Mouse (Mus musculus) limb, embryonic 14.5 days (tissue): Measurements from ENCODE around the gene Prap1. TPM values are rescaled to one million over a fixed set of nuclear protein-coding genes. Genes with fewer than 3 reads are reported as not detected.
A peak's percentile ranks its signal among the peaks of the same experiment; 100 is the strongest.

Experiments
- ATAC-seq: fragments of 200-750 bp; cut with Nextera tagmentation; 2 replicates; pipeline ENCODE4 v1.8.0; 2017; ENCODE audit warnings: low read depth, moderate number of reproducible peaks, moderate TSS enrichment; ENCODE audit not compliant: low FRiP score
- DNase-seq: peaks from one replicate; pipeline ENCODE4 v3.0.0-alpha.2; 2015; ENCODE audit warnings: low spot score
- H3K27ac ChIP-seq: fragments of 300-500 bp; sonication (generic); replicated peaks from 2 replicates; pipeline ENCODE4 v1.5.1; 2014; ENCODE audit warnings: low read depth, mild to moderate bottlenecking, low read length, moderate library complexity, mixed read lengths
- H3K27me3 ChIP-seq: fragments of 300-500 bp; sonication (generic); 2 replicates; pipeline ENCODE4 v1.6.1; 2014; ENCODE audit warnings: low read length, mixed read lengths; ENCODE audit not compliant: control insufficient read depth, insufficient read depth
- H3K36me3 ChIP-seq: fragments of 300-500 bp; sonication (generic); 2 replicates; pipeline ENCODE4 v1.6.1; 2014; ENCODE audit warnings: mild to moderate bottlenecking, low read length, moderate library complexity, mixed read lengths; ENCODE audit not compliant: control insufficient read depth, insufficient read depth
- H3K4me1 ChIP-seq: fragments of 300-500 bp; sonication (generic); 2 replicates; pipeline ENCODE4 v1.6.1; 2014; ENCODE audit warnings: antibody characterized with exemption, low read length, mixed read lengths; ENCODE audit not compliant: control insufficient read depth, insufficient read depth
- H3K4me2 ChIP-seq: fragments of 300-500 bp; sonication (generic); replicated peaks from 2 replicates; pipeline ENCODE4 v1.6.1; 2014; ENCODE audit warnings: low read depth, mild to moderate bottlenecking, low read length, moderate library complexity; ENCODE audit not compliant: severe bottlenecking
- H3K4me3 ChIP-seq: fragments of 300-500 bp; sonication (generic); replicated peaks from 2 replicates; pipeline ENCODE4 v1.5.1; 2014; ENCODE audit warnings: low read length
- H3K9ac ChIP-seq: fragments of 300-500 bp; sonication (generic); 2 replicates; pipeline ENCODE4 v1.6.1; 2014; ENCODE audit warnings: mild to moderate bottlenecking, low read depth, low read length, moderate library complexity; ENCODE audit not compliant: severe bottlenecking
- H3K9me3 ChIP-seq: fragments of 300-500 bp; sonication (generic); 2 replicates; pipeline ENCODE4 v1.6.1; 2016; ENCODE audit warnings: low read length; ENCODE audit not compliant: control insufficient read depth
- POLR2A ChIP-seq: fragments of 200-500 bp; IDR thresholded peaks from 2 replicates; pipeline ENCODE4 v1.8.0; 2012; ENCODE audit warnings: inconsistent platforms, mild to moderate bottlenecking, moderate library complexity, borderline replicate concordance; ENCODE audit not compliant: insufficient read depth, insufficient read length; ENCODE audit errors: extremely low read depth
- WGBS: fragments of 180-500 bp; shearing (Covaris S2); extraction: QIAGEN DNeasy Blood & Tissue Kit; methylation state at CpG from one replicate; pipeline ENCODE4 v1.1.7; 2014; 5-methylcytosine and 5-hydroxymethylcytosine counted together
- polyA plus RNA-seq, 2 experiments: library from polyadenylated mRNA; depleted of rRNA in 1 of 2; stranded (reverse) in 1 of 2; unstranded in 1 of 2; fragments of >200 nt; fragmentation: Nextera tagmentation in 1 of 2; extraction: Ambion mirVana in 1 of 2; gene quantifications; 2 replicates each; pipeline versions ENCODE4 v1.2.1 to v1.2.3; 2012 to 2014

Gene Prap1
- polyA plus RNA-seq (2012; rRNA removed): 0.80 and 13.6 TPM in 2 replicates
- 0.33 TPM in 1 of 2 replicates, not detected in the other for polyA plus RNA-seq (2014; fragmentation: Nextera tagmentation; extraction: Ambion mirVana)

DNA sequence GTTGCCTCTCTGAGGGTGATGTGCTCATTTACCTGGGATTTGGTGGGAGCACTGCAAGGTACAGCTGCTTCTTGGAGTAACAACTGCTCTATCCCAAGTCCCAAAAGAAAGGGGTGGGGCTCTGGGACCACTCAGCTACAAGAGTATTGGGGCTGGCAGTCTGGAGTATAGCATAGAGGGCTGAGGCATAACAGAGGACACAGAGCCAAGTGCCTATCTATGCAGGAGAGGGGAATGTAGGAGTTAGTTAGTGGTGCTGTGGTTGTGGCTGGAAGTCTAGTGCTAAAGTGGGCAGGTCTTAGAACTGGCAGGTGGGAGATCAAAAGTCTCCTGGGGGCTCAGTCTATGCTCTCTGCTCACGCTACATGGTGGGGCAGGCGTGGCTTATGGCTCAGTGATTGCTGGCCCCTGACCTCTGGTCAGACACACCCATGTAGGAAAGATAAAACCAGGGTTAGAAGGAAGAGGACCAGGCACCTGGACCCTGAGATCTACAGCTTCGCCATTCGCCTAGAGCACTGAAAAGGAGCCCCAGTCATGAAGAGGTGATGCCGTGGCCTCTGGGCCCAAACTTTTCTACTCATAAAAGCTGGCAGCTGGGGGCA lies at the start of gene Prap1:
Gene Prap1 (plus strand): TSS at position 472 of the 605 bp plus-strand sequence.
- Histone ChIP-seq H3K9ac (no peak within 1 kb of the TSS), H3K27ac (no peak within 1 kb of the TSS), H3K4me2 (no peak within 1 kb of the TSS), H3K4me1 (no peaks in the 10 kb centered on the region), H3K27me3 (no peaks in the 10 kb centered on the region), H3K4me3 (no peak within 1 kb of the TSS), H3K9me3 (no peaks in the 10 kb centered on the region), H3K36me3 (no peaks in the 10 kb centered on the region)
- no peak for TF ChIP-seq POLR2A
- ATAC-seq (no peak), DNase-seq (no peak)
- 62% methylated on average over 5 of the region's 5 CpGs for WGBS

DNA sequence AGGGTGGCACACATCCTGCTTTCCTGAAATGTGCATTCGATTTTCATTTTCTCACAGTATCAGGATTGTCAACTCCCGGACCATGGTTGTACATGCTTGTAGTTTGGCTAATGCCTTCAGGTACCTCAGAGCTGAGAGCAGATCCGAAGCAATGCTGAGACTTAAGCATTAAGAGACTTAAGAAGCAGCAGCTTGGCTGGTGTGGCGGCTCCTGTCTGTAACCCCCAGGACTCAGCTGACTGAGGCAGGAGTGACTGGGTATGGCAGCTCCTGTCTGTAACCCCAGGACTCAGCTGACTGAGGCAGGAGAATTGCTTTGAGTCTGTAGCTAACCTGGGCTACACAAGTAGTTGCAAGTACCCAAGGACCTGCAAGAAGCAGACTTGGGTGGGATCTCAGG lies 47.6 kb upstream of the Prap1 start:
- peaks cover 18% of the 10 kb centered on the region for H3K4me1 ChIP-seq
- H3K27ac ChIP-seq: no peak overlapping the region
- ATAC-seq: no peak
- H3K27me3 ChIP-seq: peaks cover 53% of the 10 kb centered on the region
- peaks cover 5% of the 10 kb centered on the region for H3K36me3 ChIP-seq
- H3K4me3 ChIP-seq: no peak overlapping the region
- no peak for TF ChIP-seq POLR2A
- no peak overlapping the region for H3K9ac ChIP-seq
- H3K9me3 ChIP-seq: no peaks in the 10 kb centered on the region
- H3K4me2 ChIP-seq: no peak overlapping the region
- DNase-seq: no peak
- WGBS: 74% methylated on average over 4 of the region's 4 CpGs

DNA sequence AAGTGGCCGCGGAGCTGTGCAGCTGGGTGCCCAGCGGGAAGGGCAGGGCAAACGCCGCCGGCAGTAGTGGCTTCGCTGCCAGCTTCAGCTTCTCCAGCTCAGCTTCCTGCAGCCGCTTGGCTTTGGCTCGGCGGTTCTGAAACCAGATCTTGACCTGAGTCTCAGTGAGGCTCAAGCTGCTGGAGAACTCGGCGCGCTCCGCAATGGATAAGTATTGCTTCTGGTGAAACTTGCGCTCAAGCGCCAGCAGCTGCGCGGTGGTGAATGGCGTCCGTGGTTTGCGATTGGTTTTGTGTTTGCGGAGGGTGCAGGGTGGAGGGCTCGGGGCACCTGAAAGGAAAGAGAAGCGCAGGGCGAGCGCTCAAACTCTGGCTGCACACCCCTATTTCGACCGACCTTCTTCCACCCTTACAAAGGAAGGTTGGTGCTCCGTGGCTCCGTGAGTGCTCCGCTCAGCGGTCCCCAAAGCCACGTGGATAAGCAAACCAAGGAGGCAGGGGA lies 45.3 kb upstream of the Prap1 start:
- H3K4me3 ChIP-seq: peak overlapping the region; percentile 41
- no peak for TF ChIP-seq POLR2A
- ATAC-seq (no peak), DNase-seq (no peak)
- no peaks in the 10 kb centered on the region for H3K36me3 ChIP-seq
- no peak overlapping the region for H3K27ac ChIP-seq
- peaks cover 72% of the 10 kb centered on the region for H3K27me3 ChIP-seq
- peak overlapping the region; percentile 61 for H3K4me2 ChIP-seq
- under 1% methylated on average over 32 of the region's 33 CpGs for WGBS
- H3K9me3 ChIP-seq: no peaks in the 10 kb centered on the region
- H3K9ac ChIP-seq: no peak overlapping the region
- peaks cover 18% of the 10 kb centered on the region for H3K4me1 ChIP-seq

DNA sequence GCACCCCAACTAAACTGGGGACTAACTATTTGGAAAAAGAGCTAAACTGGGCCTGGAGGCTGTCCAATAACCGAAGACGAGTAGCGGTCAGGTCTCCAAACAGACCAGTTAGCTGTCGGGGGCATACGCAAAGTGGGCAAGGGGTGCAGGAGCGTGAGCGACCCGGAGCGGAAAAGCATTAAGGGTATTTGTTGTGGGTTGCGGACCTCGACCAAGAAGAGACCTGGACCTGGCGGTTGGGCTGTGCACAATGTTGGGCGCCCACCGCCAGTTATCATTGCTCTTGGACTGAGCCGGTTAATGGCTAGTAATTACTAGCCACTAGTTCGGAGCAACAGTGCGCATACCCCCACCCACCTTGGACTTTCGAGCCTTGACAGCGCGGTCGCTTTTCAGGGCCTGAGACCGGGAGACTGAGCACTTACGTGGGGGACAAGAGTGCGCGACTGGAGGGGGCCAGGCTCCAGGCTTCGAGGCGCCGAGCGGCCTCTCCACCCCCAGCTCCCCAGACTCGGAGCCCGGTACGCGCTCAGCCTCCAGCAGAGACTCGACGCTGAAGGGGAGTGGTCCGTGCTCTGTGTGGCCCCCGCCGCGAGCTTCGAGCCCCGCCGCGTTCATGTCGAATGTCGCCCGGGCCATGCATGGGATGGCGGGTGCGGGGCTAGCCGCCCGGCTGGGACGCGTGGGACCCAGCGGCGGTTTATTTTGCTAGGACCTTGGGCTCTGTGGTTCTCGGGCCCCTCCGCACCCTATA lies 44.7 kb upstream of the Prap1 start, which contains the start of gene Msx3:
Gene Msx3 (minus strand): TSS at position 729 of the 754 bp plus-strand sequence.
- peak; percentile 28 for ATAC-seq
- WGBS: under 1% methylated on average over 55 of the region's 56 CpGs

DNA sequence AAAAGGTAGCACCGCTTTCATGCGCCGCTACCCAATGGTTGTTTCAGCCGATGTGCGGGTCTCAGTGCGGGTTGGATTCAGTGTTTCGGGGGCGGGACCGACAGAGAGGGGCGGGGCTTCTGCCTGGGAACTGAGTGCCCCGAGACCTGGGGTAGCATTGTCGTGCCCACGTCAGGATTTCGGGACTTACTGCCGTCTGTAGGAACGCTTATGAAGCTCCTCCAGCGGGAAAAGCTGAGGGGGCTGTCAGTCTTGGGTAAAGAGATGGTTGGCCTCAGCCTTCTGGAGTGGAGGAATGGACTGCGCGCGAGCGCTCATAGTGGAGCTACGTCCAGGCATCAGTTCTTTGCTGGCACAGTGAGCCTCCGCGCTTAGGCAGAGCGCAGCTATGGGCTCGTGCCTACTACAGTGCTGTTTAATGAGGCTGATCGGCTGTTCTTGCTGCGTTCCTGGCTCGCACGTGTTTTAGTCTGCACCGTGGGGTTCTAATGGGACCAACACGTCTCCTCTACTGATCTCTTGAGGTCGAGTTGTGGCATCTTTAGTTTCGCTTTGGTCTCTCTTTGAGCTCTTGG lies 44.0 kb upstream of the Prap1 start:
- no peak for TF ChIP-seq POLR2A
- peak; percentile 59; the same call in 1 of the 2 replicates for ATAC-seq
- H3K9ac ChIP-seq: no peak overlapping the region
- H3K27me3 ChIP-seq: peaks cover 72% of the 10 kb centered on the region
- H3K4me1 ChIP-seq: peaks cover 18% of the 10 kb centered on the region
- DNase-seq: peak; percentile 50
- H3K4me2 ChIP-seq: peak overlapping the region; percentile 61
- WGBS: 1% methylated on average over 33 of the region's 34 CpGs
- H3K36me3 ChIP-seq: no peaks in the 10 kb centered on the region
- H3K27ac ChIP-seq: no peak overlapping the region
- peak overlapping the region; percentile 41 for H3K4me3 ChIP-seq
- H3K9me3 ChIP-seq: no peaks in the 10 kb centered on the region

More for the DNA sequence above, 44.7 kb upstream of the Prap1 start, which contains the start of gene Msx3:
- TF ChIP-seq POLR2A: no peak
- no peak within 1 kb of the TSS for H3K9ac ChIP-seq
- DNase-seq: no peak
- H3K4me3 ChIP-seq: peak within 1 kb of the TSS; percentile 41
- no peaks in the 10 kb centered on the region for H3K9me3 ChIP-seq
- H3K27me3 ChIP-seq: peaks cover 72% of the 10 kb centered on the region
- H3K36me3 ChIP-seq: no peaks in the 10 kb centered on the region
- peaks cover 18% of the 10 kb centered on the region for H3K4me1 ChIP-seq
- peak within 1 kb of the TSS; percentile 61 for H3K4me2 ChIP-seq
- no peak within 1 kb of the TSS for H3K27ac ChIP-seq
